Comparison of ENCODE assay signal across 26 mouse cellular contexts in genomic region chr1:114152855-114153254, GRCm38 (mm10).
"Had no signal": no experiment of that assay in that cellular context is flagged by ENCODE, and none has a peak within 500 bp of the region (broad histone marks: within the 10 kb centered on the region; RNA-seq: fewer than 3 reads in every experiment).

No protein-coding gene starts in this region.

- DNase-seq: gastrocnemius, adult 2 months; gastrocnemius, postnatal 10 days; gastrocnemius, postnatal 25 days; heart, adult 18-20 months; heart, postnatal 10 days; heart, postnatal 4 days; kidney, adult 8-10 months; kidney, postnatal 14 days; kidney, postnatal 4 days; layer of hippocampus, adult 9-11 months; layer of hippocampus, postnatal 36 days; left cerebral cortex, postnatal 4 days; liver, embryonic 13.5 days; liver, postnatal 0 days had no signal

- H3K36me3 ChIP-seq: heart, embryonic 10.5 days; heart, embryonic 12.5 days; hindbrain, embryonic 10.5 days; hindbrain, embryonic 12.5 days; kidney, embryonic 15.5 days; limb, embryonic 13.5 days; limb, embryonic 15.5 days; liver, embryonic 13.5 days; liver, embryonic 15.5 days had no signal

- H3K4me2 ChIP-seq: heart, embryonic 12.5 days; hindbrain, embryonic 12.5 days; hindbrain, embryonic 14.5 days; kidney, embryonic 15.5 days; limb, embryonic 13.5 days; limb, embryonic 15.5 days; liver, embryonic 11.5 days; liver, embryonic 13.5 days; liver, embryonic 15.5 days had no signal

- H3K9ac ChIP-seq: heart, embryonic 12.5 days; hindbrain, embryonic 12.5 days; hindbrain, embryonic 14.5 days; kidney, embryonic 15.5 days; limb, embryonic 13.5 days; limb, embryonic 15.5 days; liver, embryonic 13.5 days; liver, embryonic 15.5 days; liver, postnatal 0 days had no signal

- H3K4me1 ChIP-seq: heart, embryonic 10.5 days; heart, embryonic 12.5 days; hindbrain, embryonic 10.5 days; hindbrain, embryonic 12.5 days; kidney, embryonic 15.5 days; limb, embryonic 13.5 days; limb, embryonic 15.5 days; liver, embryonic 13.5 days; liver, embryonic 15.5 days had no signal

- H3K27ac ChIP-seq: gastrocnemius, adult 2 months; heart, embryonic 10.5 days; hindbrain, embryonic 10.5 days; hindbrain, embryonic 12.5 days; hindbrain, embryonic 14.5 days; kidney, embryonic 15.5 days; limb, embryonic 13.5 days; limb, embryonic 15.5 days; liver, embryonic 13.5 days; liver, embryonic 15.5 days had no signal

- H3K4me3 ChIP-seq: gastrocnemius, adult 2 months; heart, embryonic 10.5 days; heart, embryonic 12.5 days; hindbrain, embryonic 10.5 days; hindbrain, embryonic 12.5 days; kidney, embryonic 15.5 days; limb, embryonic 13.5 days; limb, embryonic 15.5 days; liver, embryonic 13.5 days; liver, embryonic 15.5 days had no signal

- H3K9me3 ChIP-seq: heart, embryonic 10.5 days; heart, embryonic 12.5 days; hindbrain, embryonic 10.5 days; hindbrain, embryonic 12.5 days; kidney, embryonic 15.5 days; limb, embryonic 13.5 days; limb, embryonic 15.5 days; liver, embryonic 13.5 days; liver, embryonic 15.5 days had no signal

- H3K27me3 ChIP-seq: heart, embryonic 12.5 days; hindbrain, embryonic 12.5 days; kidney, embryonic 15.5 days; limb, embryonic 13.5 days; limb, embryonic 15.5 days; liver, embryonic 13.5 days; liver, embryonic 15.5 days had no signal

- ATAC-seq: forebrain, embryonic 16.5 days; hindbrain, embryonic 16.5 days; liver, postnatal 0 days had no signal
